ENCODE assay signal across 9 mouse cellular contexts in genomic region chr16:13628345-13628744, GRCm38 (mm10). TPM values are rescaled to one million over a fixed set of nuclear protein-coding genes. Genes with fewer than 3 reads are reported as not detected.
DNase-seq lines count a peak whose midpoint lies in the region; ATAC-seq lines count a peak whose summit lies in the region.
"Had no signal": no experiment of that assay in that cellular context is flagged by ENCODE, and none has a peak within 500 bp of the region (broad histone marks: within the 10 kb centered on the region; RNA-seq: fewer than 3 reads in every experiment).

No protein-coding gene starts in this region.

- H3K4me1 ChIP-seq in kidney, embryonic 14.5 days (ENCODE audit: control insufficient read depth, insufficient read depth, low read length): no peaks in the 10 kb centered on the region
- H3K4me1 ChIP-seq: heart, embryonic 13.5 days had no signal

- no peaks in the 10 kb centered on the region for H3K9me3 ChIP-seq in kidney, embryonic 14.5 days (ENCODE audit: control insufficient read depth, low read length)
- H3K9me3 ChIP-seq: heart, embryonic 13.5 days had no signal

- no peak overlapping the region for H3K9ac ChIP-seq in kidney, embryonic 14.5 days (ENCODE audit: low read depth, low read length)
- H3K9ac ChIP-seq: heart, embryonic 13.5 days had no signal

- peaks cover 27% of the 10 kb centered on the region for H3K36me3 ChIP-seq in kidney, embryonic 14.5 days (ENCODE audit: control insufficient read depth, insufficient read depth, low read length)

- 52% methylated on average over 5 of the region's 5 CpGs for WGBS in kidney, embryonic 14.5 days

- no peak overlapping the region for H3K4me2 ChIP-seq in kidney, embryonic 14.5 days (replicated peaks; ENCODE audit: low read depth, low read length)
- H3K4me2 ChIP-seq: heart, embryonic 13.5 days had no signal

- H3K4me3 ChIP-seq in kidney, embryonic 14.5 days (ENCODE audit: low read length): no peak overlapping the region
- H3K4me3 ChIP-seq: heart, embryonic 13.5 days had no signal

- DNase-seq in cerebellum, adult 18-20 months: peak; percentile 3 to 9
- DNase-seq in cerebellum, adult 11-12 months: no peak
- peak; percentile 20 for DNase-seq in kidney, postnatal 10 days
- DNase-seq in Muller cell, postnatal 12 days (ENCODE audit: inconsistent ontology term): peak; percentile 15
- DNase-seq in forelimb bud, embryonic 11.5 days (ENCODE audit: low read depth, low spot score): peak; percentile 14
- DNase-seq in B cell, adult 2 months: no peak
- no peak for DNase-seq in neural tube, embryonic 10.5 days (ENCODE audit: extremely low spot score, low spot score)

- H3K27ac ChIP-seq in kidney, embryonic 14.5 days (ENCODE audit: low read depth, low read length): no peak overlapping the region
- H3K27ac ChIP-seq: heart, embryonic 13.5 days had no signal

- no peaks in the 10 kb centered on the region for H3K27me3 ChIP-seq in kidney, embryonic 14.5 days (ENCODE audit: control insufficient read depth, insufficient read depth, low read length)
- H3K27me3 ChIP-seq: heart, embryonic 13.5 days had no signal

- ATAC-seq in kidney, embryonic 14.5 days (ENCODE audit: low FRiP score, low TSS enrichment): no peak

RNA-seq across cellular contexts. Expression of gene Parn, which starts 39.6 kb away (rescaled TPM):
- 25.6 and 42.1 TPM in 2 replicates for polyA plus RNA-seq in kidney, embryonic 14.5 days (2014; fragmentation: Nextera tagmentation; extraction: Ambion mirVana)

RNA-seq across cellular contexts. Expression of gene Bfar, which starts 43.3 kb away (rescaled TPM):
- 50.3 and 51.1 TPM in 2 replicates for polyA plus RNA-seq in kidney, embryonic 14.5 days (2014; fragmentation: Nextera tagmentation; extraction: Ambion mirVana)

RNA-seq across cellular contexts. Expression of gene 3110001I22Rik, which starts 43.4 kb away (rescaled TPM):
- 6.9 and 7.3 TPM in 2 replicates for polyA plus RNA-seq in kidney, embryonic 14.5 days (2014; fragmentation: Nextera tagmentation; extraction: Ambion mirVana)

Comparison
In these comparisons a context has a peak if more than half of its experiments do, and no peak if none do; other contexts are left out.
1. DNase-seq: peak in cerebellum, adult 18-20 months (2 of 2), kidney, postnatal 10 days (single experiment), Muller cell, postnatal 12 days (single experiment) and forelimb bud, embryonic 11.5 days (single experiment); none in cerebellum, adult 11-12 months (single experiment), B cell, adult 2 months (0 of 2) and neural tube, embryonic 10.5 days (single experiment).